Mouse (Mus musculus) MEL (cell line): ENCODE measurements at regions not wholly inside any gene's neighbourhood (a gene's known extent, or its start where the extent isn't known, plus 50 kb on each side); places are given as distances from the start of the nearest gene placed in this dataset.

Experiments
- DNase-seq: peaks from one replicate; pipeline ENCODE4 v3.0.0; 2011; ENCODE audit warnings: low read depth, low spot score
- H3K27ac ChIP-seq: 2 replicates; pipeline ENCODE4 v1.5.1; 2012; ENCODE audit warnings: low read depth, mild to moderate bottlenecking, control low read depth, low read length, moderate library complexity; ENCODE audit not compliant: control insufficient read depth
- H3K27me3 ChIP-seq, 2 experiments: fragments of 150-350 bp in 1 of 2; sonication (generic) in 1 of 2; 2 replicates each; pipeline ENCODE4 v1.6.1; 2012; ENCODE audit warnings: low read length in 2 of 2, mild to moderate bottlenecking in 2 of 2, improper control_type of control experiment in 1 of 2, moderate library complexity in 1 of 2; ENCODE audit not compliant: insufficient read depth in 2 of 2, control insufficient read depth in 1 of 2
- H3K36me3 ChIP-seq, 2 experiments: 2 replicates each; pipeline ENCODE4 v1.6.1; 2012 to 2014; ENCODE audit warnings: low read length in 2 of 2, improper control_type of control experiment in 1 of 2, inconsistent platforms in 1 of 2, mild to moderate bottlenecking in 1 of 2; ENCODE audit not compliant: insufficient read depth in 2 of 2, control insufficient read depth in 1 of 2
- H3K4me1 ChIP-seq, 2 experiments: fragments of 150-350 bp in 1 of 2; sonication (generic) in 1 of 2; 2 replicates each; pipeline ENCODE4 v1.6.1; 2012; ENCODE audit warnings: low read length in 2 of 2, improper control_type of control experiment in 1 of 2, mild to moderate bottlenecking in 1 of 2; ENCODE audit not compliant: insufficient read depth in 2 of 2, control insufficient read depth in 1 of 2
- H3K4me3 ChIP-seq, 2 experiments: fragments of 150-350 bp in 1 of 2; sonication (generic) in 1 of 2; 2 replicates each; pipeline ENCODE4 v1.5.1; 2012; ENCODE audit warnings: low read depth in 2 of 2, low read length in 2 of 2, mild to moderate bottlenecking in 2 of 2, moderate library complexity in 2 of 2, control low read depth in 1 of 2, improper control_type of control experiment in 1 of 2; ENCODE audit not compliant: control insufficient read depth in 1 of 2, insufficient read depth in 1 of 2
- H3K79me2 ChIP-seq: 2 replicates; pipeline ENCODE4 v1.6.1; 2012; ENCODE audit warnings: mild to moderate bottlenecking, low read length, moderate library complexity; ENCODE audit not compliant: control insufficient read depth, poor library complexity, insufficient read depth
- H3K9ac ChIP-seq: 2 replicates; pipeline ENCODE4 v1.6.1; 2012; ENCODE audit warnings: low read depth, mild to moderate bottlenecking, control low read depth, low read length, moderate library complexity; ENCODE audit not compliant: control insufficient read depth, poor library complexity, severe bottlenecking
- H3K9me3 ChIP-seq: fragments of 150-350 bp; sonication (generic); replicated peaks from 2 replicates; pipeline ENCODE4 v1.6.1; 2012; ENCODE audit warnings: mild to moderate bottlenecking, low read length, improper control_type of control experiment, moderate library complexity; ENCODE audit not compliant: insufficient read depth
- BHLHE40 ChIP-seq: IDR thresholded peaks from 2 replicates; pipeline ENCODE4 v1.6.1; 2012; ENCODE audit warnings: low read depth, mild to moderate bottlenecking, inconsistent platforms, low read length, improper control_type of control experiment, borderline replicate concordance
- CHD2 ChIP-seq: IDR thresholded peaks from 2 replicates; pipeline ENCODE4 v1.6.1; 2011; ENCODE audit warnings: low read length, improper control_type of control experiment
- ELF1 ChIP-seq: IDR thresholded peaks from 2 replicates; pipeline ENCODE4 v1.6.1; 2014; ENCODE audit warnings: low read depth, mild to moderate bottlenecking, inconsistent platforms, low read length, improper control_type of control experiment, moderate library complexity
- EP300 ChIP-seq, 2 experiments: IDR thresholded peaks; 2 replicates each; pipeline ENCODE4 v1.6.1; 2011; ENCODE audit warnings: improper control_type of control experiment in 2 of 2, low read length in 2 of 2, low read depth in 1 of 2, mild to moderate bottlenecking in 1 of 2
- ETS1 ChIP-seq: IDR thresholded peaks from 2 replicates; pipeline ENCODE4 v1.6.1; 2012; ENCODE audit warnings: low read depth, mild to moderate bottlenecking, inconsistent platforms, low read length, improper control_type of control experiment, moderate library complexity
- GATA1 ChIP-seq: IDR thresholded peaks from 2 replicates; pipeline ENCODE4 v1.6.1; 2011; ENCODE audit warnings: low read depth, low read length, improper control_type of control experiment
- MYB ChIP-seq: IDR thresholded peaks from 2 replicates; pipeline ENCODE4 v1.6.1; 2011; ENCODE audit warnings: mild to moderate bottlenecking, low read depth, low read length, improper control_type of control experiment
- MYC ChIP-seq: IDR thresholded peaks from 2 replicates; pipeline ENCODE4 v1.6.1; 2011; ENCODE audit warnings: low read depth, mild to moderate bottlenecking, low read length, improper control_type of control experiment, moderate library complexity
- NELFE ChIP-seq: IDR thresholded peaks from 2 replicates; pipeline ENCODE4 v1.6.1; 2011; ENCODE audit warnings: low read depth, low read length, improper control_type of control experiment
- RCOR1 ChIP-seq: IDR thresholded peaks from 2 replicates; pipeline ENCODE4 v1.6.1; 2012; ENCODE audit warnings: low read depth, mild to moderate bottlenecking, inconsistent platforms, low read length, improper control_type of control experiment
- SIN3A ChIP-seq: IDR thresholded peaks from 2 replicates; pipeline ENCODE4 v1.6.1; 2012; ENCODE audit warnings: low read length, improper control_type of control experiment, inconsistent platforms
- SMC3 ChIP-seq: IDR thresholded peaks from 2 replicates; pipeline ENCODE4 v1.6.1; 2011; ENCODE audit warnings: low read depth, low read length, improper control_type of control experiment
- TAL1 ChIP-seq: IDR thresholded peaks from 2 replicates; pipeline ENCODE4 v1.6.1; 2012; ENCODE audit warnings: mild to moderate bottlenecking, inconsistent platforms, low read length, moderate library complexity, mixed read lengths
- TCF12 ChIP-seq: IDR thresholded peaks from 2 replicates; pipeline ENCODE4 v1.6.1; 2014; ENCODE audit warnings: low read depth, mild to moderate bottlenecking, inconsistent platforms, low read length, improper control_type of control experiment, moderate library complexity
- UBTF ChIP-seq: IDR thresholded peaks from 2 replicates; pipeline ENCODE4 v1.6.1; 2012; ENCODE audit warnings: low read depth, mild to moderate bottlenecking, inconsistent platforms, low read length, improper control_type of control experiment, moderate library complexity, borderline replicate concordance; ENCODE audit not compliant: insufficient read depth
- ZKSCAN1 ChIP-seq: IDR thresholded peaks from 2 replicates; pipeline ENCODE4 v1.6.1; 2012; ENCODE audit warnings: low read depth, mild to moderate bottlenecking, inconsistent platforms, low read length, improper control_type of control experiment, moderate library complexity
- ZMIZ1 ChIP-seq: IDR thresholded peaks from 2 replicates; pipeline ENCODE4 v1.6.1; 2012; ENCODE audit warnings: low read depth, mild to moderate bottlenecking, inconsistent platforms, low read length, improper control_type of control experiment, moderate library complexity

DNA sequence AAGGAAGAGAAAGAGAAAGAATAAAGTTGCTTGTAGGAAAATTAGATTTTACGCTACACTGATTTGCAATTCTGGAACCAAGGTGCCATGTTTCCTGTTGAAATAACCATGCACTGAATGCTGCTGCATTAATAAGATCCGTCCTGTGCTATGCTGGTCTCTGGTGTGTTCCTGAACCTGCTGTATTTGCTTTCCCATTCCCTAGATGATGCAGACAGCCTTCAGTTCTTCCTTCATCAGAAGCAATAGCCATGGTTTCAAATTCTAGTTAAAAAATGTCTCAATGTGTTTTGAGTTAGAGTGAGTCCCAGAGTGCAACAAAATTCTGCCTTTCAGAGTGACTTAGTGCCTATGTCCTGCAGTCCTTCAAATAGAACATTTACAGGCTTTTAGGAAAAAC lies 120.1 kb upstream of the Il6 start:
- no peak for DNase-seq
- no peak overlapping the region for H3K9ac ChIP-seq
- H3K36me3 ChIP-seq: peaks cover 0 to 16% of the 10 kb centered on the region in 2 experiments; a peak in 2 of 4 replicates
- no peaks in the 10 kb centered on the region for H3K9me3 ChIP-seq
- H3K79me2 ChIP-seq: no peaks in the 10 kb centered on the region
- no peak for TF ChIP-seq ZKSCAN1
- no peak for TF ChIP-seq UBTF
- TF ChIP-seq GATA1: no peak
- no peak for TF ChIP-seq CHD2
- no peak overlapping the region for H3K4me3 ChIP-seq
- H3K27ac ChIP-seq: no peak overlapping the region
- peaks cover 0 to 14% of the 10 kb centered on the region in 2 experiments; a peak in 3 of 4 replicates for H3K4me1 ChIP-seq
- peaks cover under 1 to 4% of the 10 kb centered on the region in 2 experiments for H3K27me3 ChIP-seq

DNA sequence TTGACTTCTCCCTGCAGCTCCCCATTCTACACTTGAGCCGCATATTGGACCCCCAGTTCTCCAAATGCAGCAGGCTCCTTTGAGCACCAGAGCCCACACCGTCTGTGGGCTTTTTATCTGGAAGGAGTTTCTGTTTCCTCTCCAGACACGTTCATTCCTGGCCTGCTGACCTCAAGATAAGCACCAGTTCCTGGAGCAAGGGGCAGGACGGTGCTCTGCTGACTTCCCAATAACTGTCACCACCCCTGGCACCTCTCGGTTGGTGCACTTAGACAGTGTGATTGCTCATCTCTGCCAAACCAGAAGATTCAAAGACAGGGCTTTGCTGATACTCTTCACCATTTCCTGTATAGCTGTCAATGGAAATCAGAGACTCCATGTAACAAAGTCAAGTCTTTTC lies 119.1 kb upstream of the Il6 start:
- TF ChIP-seq SIN3A (peak; percentile 61; the same call in 1 of the 2 replicates), TAL1 (peak; percentile 91), MYB (peak; percentile 54), ELF1 (0 out of 2 replicates have a peak, but pooled peaks have one; percentile 4), TCF12 (peak; percentile 89), RCOR1 (peak; percentile 91), BHLHE40 (peak; percentile 79), MYC (no peak), EP300 (IDR thresholded peaks at IDR 0.05; ENCODE audit: low read depth in 1 of 2, low read length in 2 of 2) (peak; percentile 84 to 91), SMC3 (0 out of 2 replicates have a peak, but pooled peaks have one; percentile 11), UBTF (no peak), ZMIZ1 (no peak), GATA1 (peak; percentile 86), NELFE (no peak), ETS1 (peak; percentile 47; the same call in 1 of the 2 replicates)

More for the DNA sequence above, 119.1 kb upstream of the Il6 start:
- no peak overlapping the region for H3K4me3 ChIP-seq
- H3K27me3 ChIP-seq: no peaks in the 10 kb centered on the region; a peak in 1 of 4 replicates
- H3K27ac ChIP-seq: peak overlapping the region; percentile 17; the same call in 1 of the 2 replicates
- H3K4me1 ChIP-seq: peaks cover 0 to 14% of the 10 kb centered on the region in 2 experiments; a peak in 3 of 4 replicates
- H3K79me2 ChIP-seq: no peaks in the 10 kb centered on the region
- no peaks in the 10 kb centered on the region for H3K9me3 ChIP-seq
- H3K9ac ChIP-seq: no peak overlapping the region
- peaks cover 0 to 16% of the 10 kb centered on the region in 2 experiments; a peak in 2 of 4 replicates for H3K36me3 ChIP-seq
- peak; percentile 84 for DNase-seq
